Mouse (Mus musculus): ENCODE results near the gene Scyl2. TPM values are rescaled to one million over a fixed set of nuclear protein-coding genes. Genes with fewer than 3 reads are reported as not detected.
"Not testable (repeated sequence)": the region's sequence is repeated elsewhere in the genome, so short reads cannot be mapped to it uniquely, and the experiment has no call there.

Gene Scyl2
- polyA plus RNA-seq, 1 experiment from 2014 or later, result 4.1 TPM

DNA sequence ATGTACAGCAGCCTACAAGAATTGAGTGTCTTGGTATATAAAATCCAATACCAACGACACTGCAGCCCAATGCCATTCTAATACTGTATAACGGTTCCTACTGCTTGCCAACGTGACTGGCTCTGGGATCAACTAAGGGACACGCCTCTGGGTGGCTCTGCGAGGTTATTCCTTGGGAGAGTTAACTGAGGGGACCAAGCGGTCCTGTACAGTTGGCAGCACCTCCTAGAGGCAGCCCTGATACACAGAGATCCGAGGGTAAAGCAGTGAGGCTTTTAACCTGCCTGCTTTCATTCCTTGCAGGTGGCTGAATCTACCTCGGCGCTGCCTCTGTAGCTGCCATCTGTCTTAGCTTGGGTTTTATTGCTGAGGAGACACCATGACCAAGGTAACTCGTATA lies 3.1 kb downstream of the Scyl2 start:
- no peak overlapping the region for H3K4me3 ChIP-seq (ENCODE audit: low read length)
- no peak for ATAC-seq (replicated peaks; ENCODE audit: extremely low read depth, insufficient read depth, low FRiP score)
- no peaks in the 10 kb centered on the region for H3K9me3 ChIP-seq (replicated peaks; ENCODE audit: control insufficient read depth, low read length)
- H3K4me1 ChIP-seq (ENCODE audit: control insufficient read depth, insufficient read depth, low read length), result peaks cover 13% of the 10 kb centered on the region
- no peak overlapping the region for H3K9ac ChIP-seq (ENCODE audit: low read length)
- H3K36me3 ChIP-seq (ENCODE audit: control insufficient read depth, insufficient read depth), result no peaks in the 10 kb centered on the region
- WGBS, result 80% methylated on average over 10 of the region's 10 CpGs
- H3K27ac ChIP-seq (ENCODE audit: low read length), result no peak overlapping the region
- H3K4me2 ChIP-seq (ENCODE audit: low read depth, low read length), result no peak overlapping the region
- H3K27me3 ChIP-seq (ENCODE audit: control insufficient read depth, insufficient read depth, low read length), result no peaks in the 10 kb centered on the region

DNA sequence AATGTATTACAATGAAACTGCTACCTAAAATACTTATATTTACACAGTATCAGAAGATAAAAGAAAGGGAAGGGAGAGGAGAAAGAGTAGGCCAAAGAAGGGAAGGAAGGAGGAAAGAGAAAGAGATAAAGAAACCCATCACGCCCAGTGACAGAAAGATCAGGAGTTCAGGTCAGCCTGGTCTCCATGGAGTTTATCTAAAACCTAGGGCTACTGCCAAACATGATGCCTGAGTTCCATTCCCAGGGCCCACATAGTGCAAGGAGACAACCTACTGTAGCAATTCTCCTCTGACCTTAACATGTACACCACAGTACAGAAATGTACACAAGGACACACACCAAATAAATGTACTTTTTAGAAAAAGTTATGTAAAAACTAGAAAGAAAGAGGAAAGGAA lies 3.9 kb downstream of the Scyl2 start:
- H3K9me3 ChIP-seq (replicated peaks; ENCODE audit: control insufficient read depth, low read length), result no peaks in the 10 kb centered on the region
- ATAC-seq (replicated peaks; ENCODE audit: extremely low read depth, insufficient read depth, low FRiP score), result no peak
- no peak overlapping the region for H3K4me3 ChIP-seq (ENCODE audit: low read length)
- no peaks in the 10 kb centered on the region for H3K36me3 ChIP-seq (ENCODE audit: control insufficient read depth, insufficient read depth)
- no peak overlapping the region for H3K27ac ChIP-seq (ENCODE audit: low read length)
- H3K9ac ChIP-seq (ENCODE audit: low read length), result no peak overlapping the region
- no peak overlapping the region for H3K4me2 ChIP-seq (ENCODE audit: low read depth, low read length)
- peaks cover 13% of the 10 kb centered on the region for H3K4me1 ChIP-seq (ENCODE audit: control insufficient read depth, insufficient read depth, low read length)
- WGBS, result 44% methylated on average over 1 of the region's 1 CpGs
- H3K27me3 ChIP-seq (ENCODE audit: control insufficient read depth, insufficient read depth, low read length), result no peaks in the 10 kb centered on the region

DNA sequence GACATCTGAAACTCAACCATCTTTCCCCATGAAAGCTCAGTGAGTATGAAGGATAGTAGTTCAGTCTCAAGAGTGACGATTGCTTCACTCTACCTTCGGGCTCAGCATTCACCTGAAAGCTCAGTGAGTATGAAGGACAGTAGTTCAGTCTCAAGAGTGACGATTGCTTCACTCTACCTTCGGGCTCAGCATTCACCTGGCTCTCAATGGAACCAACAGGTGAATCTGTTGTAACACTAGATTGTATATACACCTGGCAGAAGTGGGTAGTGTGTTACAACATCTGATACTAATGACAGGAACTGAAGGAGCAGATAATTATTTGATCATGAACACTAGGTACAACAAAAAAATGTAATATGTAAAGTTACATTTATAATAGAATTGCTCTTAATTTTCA lies 4.4 kb downstream of the Scyl2 start:
- peaks cover 13% of the 10 kb centered on the region for H3K4me1 ChIP-seq (ENCODE audit: control insufficient read depth, insufficient read depth, low read length)
- 86% methylated on average over 4 of the region's 4 CpGs for WGBS
- no peaks in the 10 kb centered on the region for H3K36me3 ChIP-seq (ENCODE audit: control insufficient read depth, insufficient read depth)
- no peaks in the 10 kb centered on the region for H3K27me3 ChIP-seq (ENCODE audit: control insufficient read depth, insufficient read depth, low read length)
- H3K9me3 ChIP-seq (replicated peaks; ENCODE audit: control insufficient read depth, low read length), result no peaks in the 10 kb centered on the region
- ATAC-seq (replicated peaks; ENCODE audit: extremely low read depth, insufficient read depth, low FRiP score), result no peak
- H3K9ac ChIP-seq (ENCODE audit: low read length), result no peak overlapping the region
- H3K4me3 ChIP-seq (ENCODE audit: low read length), result no peak overlapping the region
- H3K4me2 ChIP-seq (ENCODE audit: low read depth, low read length), result no peak overlapping the region
- H3K27ac ChIP-seq (ENCODE audit: low read length), result no peak overlapping the region

DNA sequence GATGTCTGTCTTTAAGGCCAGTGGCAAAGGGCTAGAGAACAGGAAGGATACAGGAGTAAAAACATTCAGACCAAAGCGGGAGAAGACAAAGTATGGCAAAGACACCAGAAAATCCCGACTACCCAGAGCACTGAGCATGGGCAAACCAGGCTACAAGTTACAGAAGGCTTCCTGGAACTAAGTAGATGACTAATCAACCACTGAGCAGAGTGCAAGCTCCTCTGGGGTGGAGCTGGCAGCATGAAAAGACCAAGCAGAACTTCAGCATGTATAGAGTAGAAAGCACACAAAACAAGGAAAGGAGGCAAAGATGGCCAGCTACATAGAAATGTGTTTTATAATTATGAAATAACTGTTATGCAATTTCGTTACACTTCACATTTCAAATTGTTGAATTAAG lies 5.6 kb downstream of the Scyl2 start:
- Histone ChIP-seq H3K9me3 (replicated peaks; ENCODE audit: control insufficient read depth, low read length) (no peaks in the 10 kb centered on the region), H3K4me1 (ENCODE audit: control insufficient read depth, insufficient read depth, low read length) (peaks cover 10% of the 10 kb centered on the region), H3K9ac (ENCODE audit: low read length) (no peak overlapping the region), H3K36me3 (ENCODE audit: control insufficient read depth, insufficient read depth) (no peaks in the 10 kb centered on the region), H3K27ac (ENCODE audit: low read length) (no peak overlapping the region), H3K4me3 (ENCODE audit: low read length) (no peak overlapping the region), H3K27me3 (ENCODE audit: control insufficient read depth, insufficient read depth, low read length) (no peaks in the 10 kb centered on the region), H3K4me2 (ENCODE audit: low read depth, low read length) (no peak overlapping the region)
- 80% methylated on average over 3 of the region's 3 CpGs for WGBS
- ATAC-seq (replicated peaks; ENCODE audit: extremely low read depth, insufficient read depth, low FRiP score), result no peak

DNA sequence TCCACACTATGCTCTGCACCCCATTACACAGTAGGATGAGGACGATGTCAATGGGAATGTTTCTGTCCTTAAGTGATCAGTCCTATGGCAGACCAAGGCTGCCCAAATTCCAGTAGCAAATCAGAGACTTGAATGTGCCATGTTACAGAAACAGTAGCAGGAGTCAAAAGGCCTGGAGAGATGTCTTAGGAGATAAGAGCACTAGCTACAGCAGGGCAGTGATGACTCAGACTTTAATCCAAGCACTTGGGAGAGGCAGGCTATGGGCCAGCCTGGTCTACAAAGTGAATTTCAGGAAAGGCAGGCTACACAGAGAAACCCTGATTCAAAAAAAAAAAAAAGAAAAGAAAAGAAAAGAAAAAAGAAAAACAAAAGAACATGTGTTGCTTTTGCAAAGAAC lies 6.6 kb downstream of the Scyl2 start:
- WGBS, result 76% methylated on average over 1 of the region's 1 CpGs
- Histone ChIP-seq H3K9ac (ENCODE audit: low read length) (no peak overlapping the region), H3K4me2 (ENCODE audit: low read depth, low read length) (no peak overlapping the region), H3K9me3 (replicated peaks; ENCODE audit: control insufficient read depth, low read length) (no peaks in the 10 kb centered on the region), H3K4me3 (ENCODE audit: low read length) (no peak overlapping the region), H3K27ac (ENCODE audit: low read length) (no peak overlapping the region), H3K36me3 (ENCODE audit: control insufficient read depth, insufficient read depth) (no peaks in the 10 kb centered on the region), H3K4me1 (ENCODE audit: control insufficient read depth, insufficient read depth, low read length) (peaks cover 5% of the 10 kb centered on the region), H3K27me3 (ENCODE audit: control insufficient read depth, insufficient read depth, low read length) (no peaks in the 10 kb centered on the region)
- ATAC-seq (replicated peaks; ENCODE audit: extremely low read depth, insufficient read depth, low FRiP score), result no peak

DNA sequence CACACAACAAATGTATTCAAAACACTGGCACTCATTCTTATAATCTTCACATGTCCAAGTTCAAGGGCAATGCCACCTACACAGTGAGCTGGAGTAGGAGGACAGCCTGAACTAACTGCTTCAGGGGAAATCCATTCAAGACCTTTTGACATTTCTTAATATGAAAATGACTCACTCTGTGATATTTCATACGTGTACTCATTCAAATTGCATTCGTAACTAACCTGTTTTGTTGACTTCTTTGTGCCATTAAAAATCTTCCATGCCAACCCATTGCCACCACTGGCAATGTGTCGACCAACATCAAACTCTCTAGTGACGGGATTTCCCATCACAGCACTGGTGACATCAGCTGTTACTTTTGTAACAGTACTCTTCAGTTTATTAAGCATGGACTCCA lies 8.0 kb downstream of the Scyl2 start:
- Histone ChIP-seq H3K9me3 (replicated peaks; ENCODE audit: control insufficient read depth, low read length) (no peaks in the 10 kb centered on the region), H3K4me1 (ENCODE audit: control insufficient read depth, insufficient read depth, low read length) (peaks cover 2% of the 10 kb centered on the region; the same call in 1 of the 2 replicates), H3K36me3 (ENCODE audit: control insufficient read depth, insufficient read depth) (no peaks in the 10 kb centered on the region), H3K4me3 (ENCODE audit: low read length) (no peak overlapping the region), H3K27me3 (ENCODE audit: control insufficient read depth, insufficient read depth, low read length) (no peaks in the 10 kb centered on the region), H3K4me2 (ENCODE audit: low read depth, low read length) (no peak overlapping the region), H3K27ac (ENCODE audit: low read length) (no peak overlapping the region), H3K9ac (ENCODE audit: low read length) (no peak overlapping the region)
- 92% methylated on average over 4 of the region's 4 CpGs for WGBS
- ATAC-seq (replicated peaks; ENCODE audit: extremely low read depth, insufficient read depth, low FRiP score), result no peak

DNA sequence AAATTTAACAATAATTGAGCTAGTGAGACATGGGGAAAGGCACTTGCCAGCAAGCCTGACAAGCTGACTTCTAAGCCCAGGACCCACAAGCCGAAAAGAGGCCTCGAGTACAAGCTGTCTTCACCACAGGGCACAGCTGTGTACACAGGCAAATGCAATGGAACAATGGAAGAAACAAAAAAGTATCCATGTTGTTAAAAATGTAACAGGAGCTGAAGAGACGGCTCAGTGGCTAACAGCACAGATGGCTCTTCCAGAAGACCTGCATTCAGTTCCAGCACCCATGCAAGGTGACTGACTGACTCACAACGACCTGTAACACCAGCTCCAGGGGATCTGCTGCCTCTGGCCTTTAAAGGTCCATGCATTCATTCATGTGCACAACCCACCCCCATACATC lies 9.5 kb downstream of the Scyl2 start:
- Histone ChIP-seq H3K4me3 (ENCODE audit: low read length) (no peak overlapping the region), H3K4me2 (ENCODE audit: low read depth, low read length) (no peak overlapping the region), H3K9me3 (replicated peaks; ENCODE audit: control insufficient read depth, low read length) (no peaks in the 10 kb centered on the region), H3K27ac (ENCODE audit: low read length) (no peak overlapping the region), H3K27me3 (ENCODE audit: control insufficient read depth, insufficient read depth, low read length) (no peaks in the 10 kb centered on the region), H3K9ac (ENCODE audit: low read length) (no peak overlapping the region), H3K36me3 (ENCODE audit: control insufficient read depth, insufficient read depth) (no peaks in the 10 kb centered on the region), H3K4me1 (ENCODE audit: control insufficient read depth, insufficient read depth, low read length) (no peaks in the 10 kb centered on the region)
- ATAC-seq (replicated peaks; ENCODE audit: extremely low read depth, insufficient read depth, low FRiP score), result no peak
- WGBS, result 78% methylated on average over 4 of the region's 4 CpGs

DNA sequence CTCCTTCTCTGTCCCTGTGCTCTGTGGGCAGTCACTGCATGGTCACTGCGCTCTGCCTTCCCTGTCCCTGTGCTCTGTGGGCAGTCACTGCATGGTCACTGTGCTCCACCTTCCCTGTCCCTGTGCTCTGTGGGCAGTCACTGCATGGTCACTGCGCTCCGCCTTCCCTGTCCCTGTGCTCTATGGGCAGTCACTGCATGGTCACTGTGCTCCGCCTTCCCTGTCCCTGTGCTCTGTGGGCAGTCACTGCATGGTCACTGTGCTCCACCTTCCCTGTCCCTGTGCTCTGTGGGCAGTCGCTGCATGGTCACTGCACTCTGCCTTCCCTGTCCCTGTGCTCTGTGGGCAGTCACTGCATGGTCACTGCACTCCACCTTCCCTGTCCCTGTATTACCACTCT lies 15.7 kb downstream of the Scyl2 start:
- not testable (repeated sequence) for H3K4me3 ChIP-seq (ENCODE audit: low read length); ATAC-seq (replicated peaks; ENCODE audit: extremely low read depth, insufficient read depth, low FRiP score); H3K27me3 ChIP-seq (ENCODE audit: control insufficient read depth, insufficient read depth, low read length); H3K36me3 ChIP-seq (ENCODE audit: control insufficient read depth, insufficient read depth); H3K9me3 ChIP-seq (replicated peaks; ENCODE audit: control insufficient read depth, low read length); H3K27ac ChIP-seq (ENCODE audit: low read length); H3K4me1 ChIP-seq (ENCODE audit: control insufficient read depth, insufficient read depth, low read length); H3K9ac ChIP-seq (ENCODE audit: low read length); H3K4me2 ChIP-seq (ENCODE audit: low read depth, low read length)
- 93% methylated on average over 5 of the region's 5 CpGs for WGBS

DNA sequence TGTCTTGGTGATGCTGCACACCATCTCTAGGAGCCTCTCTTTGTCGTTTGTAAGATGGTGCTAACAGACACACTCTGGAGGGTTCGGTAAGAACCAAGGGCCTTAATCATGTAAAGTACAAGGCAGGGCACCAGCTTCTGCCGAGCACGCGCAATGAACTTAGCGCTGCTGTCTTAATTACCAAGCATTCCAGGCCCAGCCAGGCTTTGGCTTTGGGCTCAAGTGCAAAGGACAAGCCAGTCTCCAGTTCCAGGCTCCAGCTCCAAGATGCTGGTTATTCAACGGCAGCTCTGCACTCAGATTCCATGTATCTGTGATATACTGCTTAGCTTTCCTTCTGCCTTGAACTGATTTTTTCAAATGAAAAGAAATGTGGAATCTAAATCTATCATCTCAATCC lies 18.5 kb downstream of the Scyl2 start:
- no peak overlapping the region for H3K9ac ChIP-seq (ENCODE audit: low read length)
- no peak overlapping the region for H3K4me2 ChIP-seq (ENCODE audit: low read depth, low read length)
- H3K4me3 ChIP-seq (ENCODE audit: low read length), result no peak overlapping the region
- H3K9me3 ChIP-seq (replicated peaks; ENCODE audit: control insufficient read depth, low read length), result no peaks in the 10 kb centered on the region
- no peaks in the 10 kb centered on the region for H3K36me3 ChIP-seq (ENCODE audit: control insufficient read depth, insufficient read depth)
- H3K4me1 ChIP-seq (ENCODE audit: control insufficient read depth, insufficient read depth, low read length), result no peaks in the 10 kb centered on the region
- 83% methylated on average over 7 of the region's 7 CpGs for WGBS
- H3K27me3 ChIP-seq (ENCODE audit: control insufficient read depth, insufficient read depth, low read length), result no peaks in the 10 kb centered on the region
- H3K27ac ChIP-seq (ENCODE audit: low read length), result no peak overlapping the region
- ATAC-seq (replicated peaks; ENCODE audit: extremely low read depth, insufficient read depth, low FRiP score), result no peak

DNA sequence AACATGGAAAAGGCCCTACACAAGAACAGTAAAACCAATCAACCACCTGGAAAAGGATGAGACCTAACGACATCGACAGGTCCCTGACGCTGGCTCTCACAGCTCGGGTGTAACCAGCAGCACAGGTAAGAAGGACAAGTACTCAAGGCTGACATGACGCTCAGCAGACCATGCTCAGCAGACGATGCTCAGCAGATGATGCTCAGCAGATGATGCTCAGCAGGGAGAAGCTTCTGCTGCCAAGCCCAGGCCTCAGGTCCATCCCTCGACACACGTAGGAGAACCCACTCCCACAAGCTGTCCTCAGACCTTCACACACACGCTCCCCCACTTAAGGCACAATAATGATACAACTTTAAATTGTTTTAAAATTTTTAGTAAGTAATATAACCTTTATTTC lies 20.4 kb downstream of the Scyl2 start:
- Histone ChIP-seq H3K9ac (ENCODE audit: low read length) (no peak overlapping the region), H3K36me3 (ENCODE audit: control insufficient read depth, insufficient read depth) (no peaks in the 10 kb centered on the region), H3K27me3 (ENCODE audit: control insufficient read depth, insufficient read depth, low read length) (no peaks in the 10 kb centered on the region), H3K4me2 (ENCODE audit: low read depth, low read length) (no peak overlapping the region), H3K4me3 (ENCODE audit: low read length) (no peak overlapping the region), H3K9me3 (replicated peaks; ENCODE audit: control insufficient read depth, low read length) (no peaks in the 10 kb centered on the region), H3K27ac (ENCODE audit: low read length) (no peak overlapping the region), H3K4me1 (ENCODE audit: control insufficient read depth, insufficient read depth, low read length) (no peaks in the 10 kb centered on the region)
- WGBS, result 85% methylated on average over 9 of the region's 9 CpGs
- no peak for ATAC-seq (replicated peaks; ENCODE audit: extremely low read depth, insufficient read depth, low FRiP score)
